Mouse (Mus musculus) limb, embryonic 10.5 days (tissue): Measurements from ENCODE around the gene Tox2. TPM values are rescaled to one million over a fixed set of nuclear protein-coding genes. Genes with fewer than 3 reads are reported as not detected.

Experiments used
- DNase-seq: peaks from one replicate; pipeline ENCODE4 v3.0.0-alpha.2; 2017; ENCODE audit warnings: low spot score
- H3K27ac ChIP-seq: fragments of 300-500 bp; sonication (generic); 2 replicates; pipeline ENCODE4 v1.5.1; 2016; ENCODE audit warnings: mild to moderate bottlenecking
- H3K27me3 ChIP-seq: fragments of 300-500 bp; sonication (generic); 2 replicates; pipeline ENCODE4 v1.6.1; 2016; ENCODE audit warnings: low read depth, mild to moderate bottlenecking; ENCODE audit not compliant: poor library complexity, severe bottlenecking
- H3K36me3 ChIP-seq: fragments of 300-500 bp; sonication (generic); 2 replicates; pipeline ENCODE4 v1.6.1; 2016; ENCODE audit warnings: mild to moderate bottlenecking, moderate library complexity
- H3K4me1 ChIP-seq: fragments of 300-500 bp; sonication (generic); 2 replicates; pipeline ENCODE4 v1.6.1; 2016
- H3K4me3 ChIP-seq: fragments of 300-500 bp; sonication (generic); 2 replicates; pipeline ENCODE4 v1.5.1; 2016; ENCODE audit warnings: mild to moderate bottlenecking, moderate library complexity
- H3K9me3 ChIP-seq: fragments of 300-500 bp; sonication (generic); replicated peaks from 2 replicates; pipeline ENCODE4 v1.6.1; 2016; ENCODE audit warnings: mild to moderate bottlenecking
- WGBS: fragments of 180-500 bp; shearing (Covaris S2); methylation state at CpG from one replicate; pipeline ENCODE4 v1.1.7; 2016; 5-methylcytosine and 5-hydroxymethylcytosine counted together
- polyA plus RNA-seq: library from polyadenylated mRNA; unstranded; fragments of >200 nt; fragmentation: Nextera tagmentation; extraction: Ambion mirVana; gene quantifications from 2 replicates; pipeline ENCODE4 v1.2.1, GENCODE M21; 2016

The Tox2 gene
- polyA plus RNA-seq, 1 experiment from 2014 or later: 1.8 TPM

- no peak for DNase-seq
- Histone ChIP-seq H3K36me3 (no peaks in the 10 kb centered on the region), H3K4me1 (peaks cover 45% of the 10 kb centered on the region), H3K4me3 (no peak overlapping the region), H3K27ac (no peak overlapping the region), H3K27me3 (peaks cover 5% of the 10 kb centered on the region; the same call in 1 of the 2 replicates), H3K9me3 (no peaks in the 10 kb centered on the region)
- WGBS: 87% methylated on average over 6 of the region's 6 CpGs
Measured at GRCm38 (mm10) chr2:163192485-163192884, 10.4 kb upstream of the Tox2 start.

DNA sequence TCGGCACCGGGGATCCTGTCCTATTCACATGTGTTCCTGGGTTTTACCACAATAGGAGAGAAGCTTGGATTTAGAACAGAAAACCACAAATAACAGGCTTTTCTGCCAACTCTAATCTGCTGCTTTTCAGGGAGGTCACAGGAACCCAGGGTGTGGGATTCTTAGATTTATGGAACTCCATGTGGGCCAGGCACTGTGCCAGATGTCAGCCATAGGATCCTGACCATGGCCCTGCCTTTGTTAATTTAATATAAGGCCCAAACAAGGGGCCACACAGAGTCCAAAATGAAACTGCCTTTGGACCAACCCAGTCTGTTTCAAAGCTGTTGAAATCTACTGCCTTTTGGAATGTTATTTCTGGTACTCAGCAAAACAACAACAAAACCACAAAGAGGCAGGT is 8.9 kb upstream of the Tox2 start:
- DNase-seq: no peak
- Histone ChIP-seq H3K4me1 (peaks cover 43% of the 10 kb centered on the region), H3K4me3 (no peak overlapping the region), H3K27me3 (peaks cover 15% of the 10 kb centered on the region; the same call in 1 of the 2 replicates), H3K9me3 (no peaks in the 10 kb centered on the region), H3K27ac (no peak overlapping the region), H3K36me3 (no peaks in the 10 kb centered on the region)
- WGBS: 85% methylated on average over 2 of the region's 2 CpGs

DNA sequence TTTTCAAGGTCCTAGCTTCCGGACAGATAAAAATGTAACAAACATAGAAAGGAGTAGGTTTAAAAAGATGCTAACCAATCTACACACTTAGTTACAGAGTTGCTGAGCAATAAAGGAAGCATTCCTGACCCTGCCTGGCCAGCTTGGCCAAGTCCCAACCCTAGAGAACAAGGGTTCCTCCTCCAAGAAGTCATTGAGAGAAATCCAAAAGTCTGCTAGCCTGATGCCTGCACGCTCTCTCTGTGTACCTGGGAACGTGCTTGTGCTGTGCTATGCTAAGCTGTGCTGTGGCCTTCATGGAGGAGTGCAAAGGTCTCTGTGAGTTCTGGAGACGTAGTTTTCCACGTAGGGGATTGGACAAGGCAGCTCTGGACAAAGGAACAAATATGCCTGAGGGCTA is 8.4 kb upstream of the Tox2 start:
- Histone ChIP-seq H3K27ac (no peak overlapping the region; the same call in 1 of the 2 replicates), H3K9me3 (no peaks in the 10 kb centered on the region), H3K36me3 (no peaks in the 10 kb centered on the region), H3K4me3 (no peak overlapping the region), H3K4me1 (peaks cover 40% of the 10 kb centered on the region), H3K27me3 (peaks cover 16% of the 10 kb centered on the region; the same call in 1 of the 2 replicates)
- DNase-seq: no peak
- 87% methylated on average over 5 of the region's 5 CpGs for WGBS

- DNase-seq: no peak
- Histone ChIP-seq H3K27me3 (peaks cover 22% of the 10 kb centered on the region), H3K36me3 (no peaks in the 10 kb centered on the region), H3K27ac (peak overlapping the region; percentile 69; the same call in 1 of the 2 replicates), H3K4me3 (no peak overlapping the region), H3K9me3 (no peaks in the 10 kb centered on the region), H3K4me1 (peaks cover 33% of the 10 kb centered on the region)
- 58% methylated on average over 6 of the region's 6 CpGs for WGBS
Measured at GRCm38 (mm10) chr2:163195106-163195833, 7.7 kb upstream of the Tox2 start.

- no peaks in the 10 kb centered on the region for H3K36me3 ChIP-seq
- H3K27me3 ChIP-seq: peaks cover 27% of the 10 kb centered on the region
- 53% methylated on average over 6 of the region's 6 CpGs for WGBS
- H3K4me3 ChIP-seq: no peak overlapping the region
- H3K9me3 ChIP-seq: no peaks in the 10 kb centered on the region
- H3K4me1 ChIP-seq: peaks cover 30% of the 10 kb centered on the region
- no peak for DNase-seq
- peak overlapping the region; percentile 69; the same call in 1 of the 2 replicates for H3K27ac ChIP-seq
Measured at GRCm38 (mm10) chr2:163195834-163196145, 7.1 kb upstream of the Tox2 start.

DNA sequence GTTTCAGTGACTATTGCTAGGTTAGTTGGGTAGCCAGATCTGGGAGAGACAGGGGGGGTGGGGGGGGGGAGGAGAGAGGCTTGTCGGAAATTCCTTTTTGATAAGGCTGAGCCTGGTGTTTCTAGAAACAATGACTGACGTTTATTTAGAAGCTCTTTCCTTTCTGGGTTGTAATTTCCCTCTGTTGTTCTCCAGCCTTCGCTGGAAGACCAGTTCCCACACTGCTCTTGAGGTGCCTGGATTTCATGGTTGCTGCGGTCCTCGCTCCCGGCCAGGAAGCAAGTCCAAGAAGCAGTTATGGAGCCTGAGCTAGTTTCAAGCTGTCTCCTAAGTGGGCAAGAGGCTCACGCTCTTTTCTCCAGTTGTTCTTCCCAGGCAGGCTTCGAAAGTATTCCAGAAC is 1.0 kb upstream of the Tox2 start:
- WGBS: 48% methylated on average over 8 of the region's 8 CpGs
- Histone ChIP-seq H3K4me1 (peaks cover 33% of the 10 kb centered on the region), H3K9me3 (no peaks in the 10 kb centered on the region), H3K36me3 (no peaks in the 10 kb centered on the region), H3K4me3 (peak overlapping the region; percentile 58), H3K27me3 (peaks cover 88% of the 10 kb centered on the region), H3K27ac (no peak overlapping the region)
- DNase-seq: no peak

DNA sequence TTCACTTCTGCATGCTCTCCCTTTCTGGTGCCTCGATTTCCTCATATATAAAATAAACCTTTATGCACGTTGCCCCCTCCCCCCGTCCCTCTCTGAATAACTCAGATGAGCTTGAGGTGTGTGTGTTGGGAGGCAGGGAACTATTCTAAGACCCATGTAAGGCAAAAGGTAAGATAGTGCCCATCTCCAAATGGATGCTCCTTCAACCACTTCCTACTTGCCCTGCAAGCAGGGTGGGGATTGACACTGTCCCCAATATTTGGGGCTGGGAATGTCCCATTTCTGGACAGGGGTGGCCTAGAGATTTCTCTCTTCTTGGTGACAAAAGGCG is 407 bp upstream of the Tox2 start:
- H3K27ac ChIP-seq: no peak overlapping the region

GRCm38 (mm10) chr2:163203635-163204547 is 966 bp downstream of the Tox2 start:
- WGBS: 1% methylated on average over 75 of the region's 75 CpGs
- DNase-seq: peak; percentile 59
- Histone ChIP-seq H3K4me3 (peak overlapping the region; percentile 58), H3K27me3 (peaks cover 86% of the 10 kb centered on the region), H3K36me3 (no peaks in the 10 kb centered on the region), H3K27ac (no peak overlapping the region), H3K9me3 (no peaks in the 10 kb centered on the region; the same call in 1 of the 2 replicates), H3K4me1 (peaks cover 33% of the 10 kb centered on the region)

More for the DNA sequence above, 407 bp upstream of the Tox2 start:
- peaks cover 84% of the 10 kb centered on the region for H3K27me3 ChIP-seq
- DNase-seq: no peak
- H3K9me3 ChIP-seq: no peaks in the 10 kb centered on the region; the same call in 1 of the 2 replicates
- 10% methylated on average over 4 of the region's 4 CpGs for WGBS
- peak overlapping the region; percentile 58 for H3K4me3 ChIP-seq
- H3K4me1 ChIP-seq: peaks cover 33% of the 10 kb centered on the region
- H3K36me3 ChIP-seq: no peaks in the 10 kb centered on the region

- peaks cover 88% of the 10 kb centered on the region for H3K27me3 ChIP-seq
- peak overlapping the region; percentile 58 for H3K4me3 ChIP-seq
- 2% methylated on average over 43 of the region's 45 CpGs for WGBS
- H3K4me1 ChIP-seq: peaks cover 33% of the 10 kb centered on the region
- peak; percentile 39 for DNase-seq
- no peaks in the 10 kb centered on the region; the same call in 1 of the 2 replicates for H3K9me3 ChIP-seq
- H3K27ac ChIP-seq: no peak overlapping the region
- H3K36me3 ChIP-seq: no peaks in the 10 kb centered on the region
Measured at GRCm38 (mm10) chr2:163204548-163205261, 1.8 kb downstream of the Tox2 start.

DNA sequence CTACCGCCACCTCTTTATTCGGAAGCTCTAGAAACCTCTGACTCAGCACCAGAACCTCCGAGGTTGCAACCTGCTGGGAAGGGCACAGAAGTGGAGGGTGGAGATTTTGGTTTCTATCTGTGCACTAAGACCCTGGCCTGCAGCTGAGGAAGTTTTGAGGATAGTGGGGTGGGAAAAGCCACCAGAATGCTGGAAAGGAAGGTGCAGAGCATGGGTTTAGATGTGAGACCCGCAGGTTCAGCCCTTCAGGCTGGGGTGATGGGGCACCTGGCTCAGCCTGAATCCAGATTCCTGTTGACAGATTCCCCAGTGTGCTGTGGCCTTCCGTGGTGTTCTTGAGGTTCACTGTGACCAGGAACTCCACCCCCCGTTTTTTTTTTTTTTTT is 2.3 kb downstream of the Tox2 start:
- no peaks in the 10 kb centered on the region for H3K36me3 ChIP-seq
- H3K9me3 ChIP-seq: no peaks in the 10 kb centered on the region; the same call in 1 of the 2 replicates
- peak overlapping the region; percentile 58 for H3K4me3 ChIP-seq
- H3K4me1 ChIP-seq: peaks cover 33% of the 10 kb centered on the region
- no peak for DNase-seq
- WGBS: 6% methylated on average over 6 of the region's 6 CpGs
- no peak overlapping the region for H3K27ac ChIP-seq
- peaks cover 82% of the 10 kb centered on the region for H3K27me3 ChIP-seq

GRCm38 (mm10) chr2:163205737-163206490 is 3.0 kb downstream of the Tox2 start:
- WGBS: 57% methylated on average over 17 of the region's 17 CpGs
- H3K36me3 ChIP-seq: no peaks in the 10 kb centered on the region
- H3K4me1 ChIP-seq: peaks cover 33% of the 10 kb centered on the region
- DNase-seq: no peak
- H3K9me3 ChIP-seq: no peaks in the 10 kb centered on the region; the same call in 1 of the 2 replicates
- H3K27me3 ChIP-seq: peaks cover 76% of the 10 kb centered on the region
- no peak overlapping the region for H3K4me3 ChIP-seq
- no peak overlapping the region for H3K27ac ChIP-seq

GRCm38 (mm10) chr2:163207315-163207714 is 4.4 kb downstream of the Tox2 start:
- peaks cover 66% of the 10 kb centered on the region for H3K27me3 ChIP-seq
- no peak overlapping the region for H3K27ac ChIP-seq
- H3K36me3 ChIP-seq: no peaks in the 10 kb centered on the region
- H3K4me3 ChIP-seq: no peak overlapping the region
- DNase-seq: no peak
- H3K9me3 ChIP-seq: no peaks in the 10 kb centered on the region; the same call in 1 of the 2 replicates
- peaks cover 30% of the 10 kb centered on the region for H3K4me1 ChIP-seq
- 97% methylated on average over 2 of the region's 2 CpGs for WGBS
